In genomic region chrX:101299473-101300426, GRCm38 (mm10) we compare ENCODE assay signal across 8 mouse cellular contexts. TPM values are rescaled to one million over a fixed set of nuclear protein-coding genes. Genes with fewer than 3 reads are reported as not detected.
A peak's percentile ranks its signal among the peaks of the same experiment; 100 is the strongest.
DNase-seq lines count a peak whose midpoint lies in the region; ATAC-seq and TF ChIP-seq lines count a peak whose summit lies in the region.

No protein-coding gene starts in this region.

- no peak for TF ChIP-seq CTCF in gastrocnemius, adult 2 months (IDR thresholded peaks at IDR 0.05)
- TF ChIP-seq CTCF in E14TG2a.4 (conservative IDR thresholded peaks at IDR 0.05; ENCODE audit: low read length) = no peak
- no peak for TF ChIP-seq CTCF in liver, postnatal 0 days (IDR thresholded peaks at IDR 0.05; ENCODE audit: low read depth)

- no peak for TF ChIP-seq EP300 in liver, postnatal 0 days (IDR thresholded peaks at IDR 0.05; ENCODE audit: low read depth)

- peaks cover 29% of the 10 kb centered on the region for H3K36me3 ChIP-seq in E14TG2a.4 (ENCODE audit: insufficient read depth, low read length)
- H3K36me3 ChIP-seq in forebrain, embryonic 13.5 days (ENCODE audit: poor library complexity, severe bottlenecking) = peaks cover 20% of the 10 kb centered on the region
- no peaks in the 10 kb centered on the region; the same call in 1 of the 2 replicates for H3K36me3 ChIP-seq in liver, postnatal 0 days (replicated peaks; ENCODE audit: insufficient read depth, low read length)

- peaks cover 45% of the 10 kb centered on the region for H3K4me1 ChIP-seq in E14TG2a.4 (replicated peaks; ENCODE audit: low read depth, low read length)
- H3K4me1 ChIP-seq in forebrain, embryonic 13.5 days = peaks cover 35% of the 10 kb centered on the region
- H3K4me1 ChIP-seq in liver, postnatal 0 days (ENCODE audit: insufficient read depth) = no peaks in the 10 kb centered on the region

- H3K27me3 ChIP-seq in E14TG2a.4 (ENCODE audit: insufficient read depth, low read length) = peaks cover 12% of the 10 kb centered on the region; the same call in 1 of the 2 replicates
- no peaks in the 10 kb centered on the region for H3K27me3 ChIP-seq in forebrain, embryonic 13.5 days
- H3K27me3 ChIP-seq in liver, postnatal 0 days (ENCODE audit: insufficient read depth, low read length) = peaks cover 6% of the 10 kb centered on the region; the same call in 1 of the 2 replicates

- H3K9ac ChIP-seq in forebrain, embryonic 13.5 days = peak overlapping the region; percentile 78
- no peak overlapping the region for H3K9ac ChIP-seq in liver, postnatal 0 days (replicated peaks)

- 35% methylated on average over 11 of the region's 13 CpGs for WGBS in forebrain, embryonic 13.5 days
- 48% methylated on average over 13 of the region's 13 CpGs for WGBS in liver, postnatal 0 days (ENCODE audit: insufficient replicate concordance)

- H3K9me3 ChIP-seq in E14TG2a.4 (ENCODE audit: low read length) = no peaks in the 10 kb centered on the region
- no peaks in the 10 kb centered on the region for H3K9me3 ChIP-seq in forebrain, embryonic 13.5 days (replicated peaks)
- H3K9me3 ChIP-seq in liver, postnatal 0 days (ENCODE audit: low read length) = no peaks in the 10 kb centered on the region

- peak overlapping the region; percentile 48 for H3K4me3 ChIP-seq in gastrocnemius, adult 2 months
- H3K4me3 ChIP-seq in E14TG2a.4 (replicated peaks; ENCODE audit: low read length) = peak overlapping the region; percentile 49
- H3K4me3 ChIP-seq in forebrain, embryonic 13.5 days = peak overlapping the region; percentile 52
- H3K4me3 ChIP-seq in liver, postnatal 0 days (ENCODE audit: low read depth, low read length) = no peak overlapping the region

- H3K4me2 ChIP-seq in forebrain, embryonic 13.5 days = peak overlapping the region; percentile 60
- H3K4me2 ChIP-seq in liver, postnatal 0 days (ENCODE audit: low read depth, low read length) = peak overlapping the region; percentile 18; the same call in 1 of the 2 replicates

- intact Hi-C loops in gastrocnemius, adult 2 months (cut with DNase I) = no loop called here

- peak; percentile 82 for ATAC-seq in forebrain, embryonic 13.5 days
- ATAC-seq in liver, postnatal 0 days = no peak

- DNase-seq in gastrocnemius, adult 2 months = no peak
- DNase-seq in gastrocnemius, adult 8-10 months (ENCODE audit: low spot score in 2 of 2) = no peak
- DNase-seq in liver, postnatal 0 days = no peak
- no peak for DNase-seq in urinary bladder, postnatal 4 days (ENCODE audit: low spot score in 2 of 2)
- DNase-seq in adrenal gland, postnatal 10 days = no peak
- DNase-seq in cerebellum, adult 18-20 months = no peak

- no peak overlapping the region for H3K27ac ChIP-seq in gastrocnemius, adult 2 months
- peak overlapping the region; percentile 80 for H3K27ac ChIP-seq in forebrain, embryonic 13.5 days
- H3K27ac ChIP-seq in liver, postnatal 0 days (ENCODE audit: low read depth) = no peak overlapping the region

RNA-seq across cellular contexts. Expression of gene Nlgn3, which starts 0.8 kb away (rescaled TPM):
- under 1 TPM; 0.06 to 0.18 TPM for total RNA-seq in gastrocnemius, adult 2 months (2021)
- total RNA-seq in gastrocnemius, adult 8-10 months (2022) = under 1 TPM in 2 of 4 experiments, not detected in 2; 0.03 to 0.18 TPM
- 33.8 and 43.0 TPM in 2 replicates for polyA plus RNA-seq in forebrain, embryonic 13.5 days (2015; fragmentation: Nextera tagmentation; extraction: Ambion mirVana)
- 0.05 and 0.06 TPM in 2 replicates for polyA plus RNA-seq in liver, postnatal 0 days (2015; fragmentation: Nextera tagmentation; extraction: Ambion mirVana)
- 10 to 100 TPM; 10.6 to 10.7 TPM for total RNA-seq in adrenal gland, postnatal 10 days (2021)

RNA-seq across cellular contexts. Expression of gene Med12, which starts 25.9 kb away (rescaled TPM):
- 10 to 100 TPM; 17.2 to 19.4 TPM for total RNA-seq in gastrocnemius, adult 2 months (2021)
- 10 to 100 TPM; 12.0 to 19.1 (median 14.3) TPM for total RNA-seq in gastrocnemius, adult 8-10 months (2022)
- polyA plus RNA-seq in forebrain, embryonic 13.5 days (2015; fragmentation: Nextera tagmentation; extraction: Ambion mirVana) = 31.3 and 31.7 TPM in 2 replicates
- 10.2 and 14.3 TPM in 2 replicates for polyA plus RNA-seq in liver, postnatal 0 days (2015; fragmentation: Nextera tagmentation; extraction: Ambion mirVana)
- total RNA-seq in adrenal gland, postnatal 10 days (2021) = 10 to 100 TPM; 34.0 to 44.9 TPM

RNA-seq across cellular contexts. Expression of gene Gm20489, which starts 30.9 kb away (rescaled TPM):
- not detected for total RNA-seq in gastrocnemius, adult 2 months (2021)
- not detected for total RNA-seq in gastrocnemius, adult 8-10 months (2022)
- not detected in 2 replicates for polyA plus RNA-seq in forebrain, embryonic 13.5 days (2015; fragmentation: Nextera tagmentation; extraction: Ambion mirVana)
- not detected in 2 replicates for polyA plus RNA-seq in liver, postnatal 0 days (2015; fragmentation: Nextera tagmentation; extraction: Ambion mirVana)
- not detected for total RNA-seq in adrenal gland, postnatal 10 days (2021)

RNA-seq across cellular contexts. Expression of gene Il2rg, which starts 31.7 kb away (rescaled TPM):
- total RNA-seq in gastrocnemius, adult 2 months (2021) = 1 to 10 TPM; 1.2 to 2.9 TPM
- total RNA-seq in gastrocnemius, adult 8-10 months (2022) = 1 to 10 TPM in 2 of 4 experiments, under 1 TPM in 2; 0.87 to 1.4 (median 1.0) TPM
- 2.3 and 2.4 TPM in 2 replicates for polyA plus RNA-seq in forebrain, embryonic 13.5 days (2015; fragmentation: Nextera tagmentation; extraction: Ambion mirVana)
- polyA plus RNA-seq in liver, postnatal 0 days (2015; fragmentation: Nextera tagmentation; extraction: Ambion mirVana) = 7.7 and 8.0 TPM in 2 replicates
- 10 to 100 TPM; 17.6 to 23.3 TPM for total RNA-seq in adrenal gland, postnatal 10 days (2021)

RNA-seq across cellular contexts. Expression of gene Gm614, which starts 36.0 kb away (rescaled TPM):
- total RNA-seq in gastrocnemius, adult 2 months (2021) = not detected
- not detected for total RNA-seq in gastrocnemius, adult 8-10 months (2022)
- polyA plus RNA-seq in forebrain, embryonic 13.5 days (2015; fragmentation: Nextera tagmentation; extraction: Ambion mirVana) = not detected in 2 replicates
- polyA plus RNA-seq in liver, postnatal 0 days (2015; fragmentation: Nextera tagmentation; extraction: Ambion mirVana) = not detected in 2 replicates
- total RNA-seq in adrenal gland, postnatal 10 days (2021) = 1 to 10 TPM in 1 of 2 experiments, not detected in 1; 1.2 TPM

Comparison
In these comparisons a context has a peak if more than half of its experiments do, and no peak if none do; other contexts are left out.
1. RNA of gene Nlgn3, which starts 0.8 kb away (total RNA-seq): 10.6 to 10.7 TPM in adrenal gland, postnatal 10 days; 0.06 to 0.18 TPM in gastrocnemius, adult 2 months and 0.03 to 0.18 TPM in gastrocnemius, adult 8-10 months; every median in the first group is over 4 times any median in the second.